Mouse (Mus musculus): ENCODE measurements around the gene Brdt.
"Not testable (repeated sequence)": the region's sequence is repeated elsewhere in the genome, so short reads cannot be mapped to it uniquely, and the experiment has no call there.

The Brdt gene

GRCm38 (mm10) chr5:107320703-107321102 lies 10.3 kb upstream of the Brdt start:
- DNase-seq (ENCODE audit: extremely low read depth, low read depth) = no peak

GRCm38 (mm10) chr5:107340404-107340803 lies 9.4 kb downstream of the Brdt start:
- no peak for DNase-seq (ENCODE audit: extremely low read depth, low read depth)

DNA sequence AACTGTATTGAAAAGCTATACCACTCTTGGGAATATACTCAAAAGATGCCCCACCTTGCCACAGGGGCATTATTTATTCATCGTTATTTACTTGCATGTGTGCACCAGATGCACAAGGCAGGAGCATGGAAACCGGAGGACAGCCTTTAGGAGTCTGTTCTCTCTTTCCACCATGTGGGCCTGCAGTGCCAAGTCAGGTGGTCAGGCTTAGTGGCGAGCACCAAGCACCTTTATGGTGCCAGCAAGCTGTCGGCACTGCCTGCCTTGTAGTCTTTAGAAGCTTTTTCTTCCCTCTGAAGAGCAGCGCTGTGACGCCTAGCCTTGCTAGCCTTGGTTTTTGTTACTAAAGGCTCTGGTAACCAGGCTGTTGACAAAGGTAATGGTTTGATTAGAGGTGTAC lies 11.9 kb downstream of the Brdt start:
- no peak for DNase-seq (ENCODE audit: extremely low read depth, low read depth)

GRCm38 (mm10) chr5:107346214-107346613 lies 15.3 kb downstream of the Brdt start:
- DNase-seq (ENCODE audit: extremely low read depth, low read depth) = no peak

GRCm38 (mm10) chr5:107352566-107352965 lies 21.6 kb downstream of the Brdt start:
- DNase-seq (ENCODE audit: extremely low read depth, low read depth) = no peak

DNA sequence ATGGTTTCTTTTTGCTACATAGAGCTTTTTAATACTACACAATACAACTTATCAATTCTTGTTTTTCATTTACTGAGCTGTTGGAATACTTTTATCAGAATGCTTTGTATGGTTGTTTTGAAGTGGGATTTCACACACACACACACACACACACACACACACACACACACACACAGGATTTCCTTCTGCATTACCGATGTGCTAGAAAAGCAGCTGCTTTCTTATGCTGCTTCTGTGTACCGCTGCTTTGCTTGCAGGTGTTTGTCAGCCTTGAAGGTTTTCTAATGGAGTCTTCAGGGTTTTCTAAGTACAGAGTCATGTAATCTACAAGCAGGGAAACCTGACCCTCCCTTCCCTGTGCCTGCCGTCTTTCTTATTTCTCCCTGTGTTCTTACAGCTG lies 23.0 kb downstream of the Brdt start:
- DNase-seq (ENCODE audit: extremely low read depth, low read depth) = no peak

DNA sequence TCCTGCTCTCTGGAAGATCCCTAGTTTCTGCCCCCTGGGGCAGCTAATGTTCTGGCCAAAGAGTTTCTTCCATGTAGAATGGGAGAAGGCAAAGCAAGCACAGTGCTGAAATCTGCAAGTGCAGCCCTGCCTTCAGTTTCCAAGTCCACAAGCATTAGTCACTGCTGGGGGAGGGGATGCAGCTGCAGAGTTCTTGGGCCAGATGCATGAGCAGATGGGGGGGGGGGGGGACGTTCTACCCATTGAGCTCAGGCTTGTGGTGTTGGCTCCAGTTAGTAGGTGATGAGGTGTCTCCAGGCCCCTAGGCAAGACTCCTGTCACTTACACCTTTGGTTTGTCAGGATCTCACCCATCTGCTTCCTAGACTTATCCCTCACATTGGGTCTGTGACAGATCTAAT lies 24.8 kb downstream of the Brdt start:
- no peak for DNase-seq (ENCODE audit: extremely low read depth, low read depth)

DNA sequence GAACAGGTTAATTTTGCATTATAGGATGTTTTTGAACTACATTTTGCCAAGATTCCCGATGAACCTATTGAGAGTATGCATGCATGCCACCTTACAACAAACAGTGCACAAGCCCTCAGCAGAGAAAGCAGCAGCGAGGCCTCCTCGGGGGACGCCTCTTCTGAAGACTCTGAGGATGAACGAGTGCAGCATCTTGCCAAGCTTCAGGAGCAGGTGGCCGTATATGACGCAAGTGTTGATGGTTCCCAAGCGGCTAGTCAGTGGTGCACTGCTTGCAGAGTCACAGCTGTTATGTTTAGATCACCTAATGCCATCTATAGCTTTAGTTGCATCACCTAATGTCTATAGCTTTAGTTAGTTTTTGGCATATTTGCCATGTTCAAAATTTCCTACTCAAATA lies 26.8 kb downstream of the Brdt start:
- no peak for DNase-seq (ENCODE audit: extremely low read depth, low read depth)

DNA sequence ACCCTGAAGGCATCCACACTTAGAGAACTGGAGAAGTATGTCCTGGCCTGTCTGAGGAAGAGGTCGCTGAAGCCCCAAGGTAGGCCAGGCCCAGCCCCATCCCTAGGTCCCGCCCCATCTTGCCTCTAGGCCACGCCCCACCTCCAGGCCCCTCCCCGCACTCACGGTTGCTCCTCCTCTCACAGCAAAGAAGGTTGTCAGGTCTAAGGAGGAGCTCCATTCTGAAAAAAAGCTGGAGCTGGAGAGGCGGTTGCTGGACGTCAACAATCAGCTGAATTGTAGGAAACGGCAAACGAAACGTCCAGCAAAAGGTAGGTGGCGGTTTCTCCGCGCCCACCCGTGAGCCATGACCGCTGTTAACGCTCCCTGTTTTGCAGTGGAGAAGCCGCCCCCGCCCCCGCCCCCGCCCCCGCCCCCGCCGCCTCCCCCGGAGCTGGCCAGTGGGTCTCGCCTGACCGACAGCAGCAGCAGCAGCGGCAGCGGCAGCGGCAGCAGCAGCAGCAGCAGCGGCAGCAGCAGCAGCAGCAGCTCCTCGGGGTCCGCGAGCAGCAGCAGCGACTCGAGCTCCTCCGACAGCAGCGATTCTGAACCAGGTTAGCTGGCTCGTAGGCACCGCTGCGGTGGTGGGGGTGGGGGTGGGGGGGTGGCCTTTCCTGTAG lies 28.6 kb downstream of the Brdt start:
- peak; percentile 51 for DNase-seq (ENCODE audit: extremely low read depth, low read depth)

DNA sequence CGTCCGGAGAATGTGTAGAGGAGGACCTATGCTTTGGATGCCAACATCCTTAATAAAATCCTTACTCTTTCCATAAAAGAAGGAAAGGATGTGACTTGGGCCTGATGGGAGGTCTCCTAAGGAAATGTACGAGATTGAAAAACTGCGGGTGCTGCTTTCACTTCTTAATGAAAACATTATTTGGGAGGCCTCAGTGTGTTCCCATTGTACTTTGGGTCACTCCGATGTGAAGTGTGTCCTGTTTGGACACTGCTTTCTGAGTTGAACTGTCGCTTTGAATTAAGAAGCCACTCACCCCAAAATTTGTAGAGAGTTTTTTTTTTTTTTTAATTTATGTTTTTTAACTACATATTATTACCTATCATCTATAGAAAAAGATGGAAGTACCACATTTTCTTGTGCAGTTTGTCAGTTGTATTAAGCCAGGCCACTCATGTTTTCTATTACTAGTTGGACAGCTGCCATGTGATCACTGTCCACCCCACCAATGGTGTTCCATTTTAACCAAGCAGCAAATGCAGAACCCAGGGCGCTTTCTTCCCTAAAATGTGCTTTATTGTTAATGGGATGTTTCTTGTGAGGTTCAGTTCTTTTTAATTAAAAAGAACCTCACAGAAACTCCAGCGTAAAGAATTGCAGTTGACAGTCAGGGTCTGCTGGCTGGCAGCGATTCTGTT lies 29.2 kb downstream of the Brdt start:
- no peak for DNase-seq (ENCODE audit: extremely low read depth, low read depth)

DNA sequence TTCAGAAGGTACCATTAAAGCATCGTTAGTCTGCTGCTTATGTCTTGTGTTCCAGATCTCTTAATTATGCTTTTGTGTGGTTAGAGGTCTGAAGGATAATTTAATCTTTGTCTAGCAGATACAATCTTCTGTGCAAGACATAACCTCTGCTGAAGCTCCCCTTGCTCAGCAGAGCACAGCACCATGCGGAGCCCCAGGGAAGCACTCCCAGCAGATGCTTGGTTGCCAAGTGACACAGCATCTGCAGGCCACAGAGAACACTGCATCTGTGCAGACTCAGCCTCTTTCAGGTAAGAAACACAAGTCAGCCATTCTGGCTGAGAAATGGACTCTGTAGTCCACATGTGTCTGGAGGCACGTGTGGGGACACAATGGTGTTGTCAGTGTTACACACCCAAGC lies 39.1 kb downstream of the Brdt start:
- no peak for DNase-seq (ENCODE audit: extremely low read depth, low read depth)

DNA sequence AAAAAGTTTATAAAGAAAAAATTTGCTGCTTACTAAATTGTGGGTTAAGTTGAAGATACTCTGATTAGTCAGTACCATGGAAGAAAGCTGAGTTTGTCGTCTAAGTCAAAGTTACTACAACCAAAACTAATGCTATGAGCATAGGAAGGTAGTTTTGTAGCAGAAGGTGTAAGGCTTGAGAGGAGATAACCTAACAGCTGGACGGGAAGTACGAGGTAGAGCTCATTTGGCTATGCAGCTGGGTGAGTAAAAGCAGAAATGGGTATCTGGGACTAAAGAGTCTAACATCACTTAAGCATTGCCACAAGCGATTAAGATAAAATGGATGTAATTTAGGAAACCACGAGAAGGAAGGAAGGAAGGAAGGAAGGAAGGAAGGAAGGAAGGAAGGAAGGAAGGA lies 40.4 kb downstream of the Brdt start:
- no peak for DNase-seq (ENCODE audit: extremely low read depth, low read depth)

DNA sequence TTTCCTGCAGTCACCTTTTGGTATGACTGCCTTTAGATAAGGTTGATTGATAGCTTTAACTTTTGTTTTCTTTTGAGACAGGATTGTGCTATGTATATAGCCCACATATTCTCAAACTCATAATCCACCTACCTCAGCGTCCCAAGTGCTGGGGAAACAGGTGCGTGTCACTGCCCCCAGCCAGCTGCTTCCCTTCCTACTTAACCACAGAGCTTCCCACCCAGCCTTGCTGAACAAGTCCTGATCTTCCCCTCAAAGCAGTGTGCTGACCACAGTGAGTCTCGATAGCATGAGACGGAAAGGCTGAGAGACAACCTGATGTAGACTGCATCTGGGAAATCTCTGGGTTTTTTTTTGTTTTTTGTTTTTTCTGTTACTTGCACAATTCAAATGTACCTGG lies 42.3 kb downstream of the Brdt start:
- DNase-seq (ENCODE audit: extremely low read depth, low read depth) = no peak

DNA sequence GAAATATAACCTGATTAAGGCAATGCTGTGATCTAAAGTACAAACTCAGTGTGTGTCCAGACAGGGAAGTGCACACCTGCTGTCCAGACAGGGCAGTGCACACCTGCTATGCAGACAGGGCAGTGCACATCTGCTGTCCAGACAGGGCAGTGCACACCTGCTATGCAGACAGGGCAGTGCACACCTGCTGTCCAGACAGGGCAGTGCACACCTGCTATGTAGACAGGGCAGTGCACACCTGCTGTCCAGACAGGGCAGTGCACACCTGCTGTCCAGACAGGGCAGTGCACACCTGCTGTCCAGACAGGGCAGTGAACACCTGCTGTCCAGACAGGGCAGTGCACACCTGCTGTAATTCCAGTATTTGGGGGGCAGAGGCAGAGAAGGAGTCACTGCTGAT lies 55.5 kb downstream of the Brdt start:
- not testable (repeated sequence) for DNase-seq (ENCODE audit: extremely low read depth, low read depth)

DNA sequence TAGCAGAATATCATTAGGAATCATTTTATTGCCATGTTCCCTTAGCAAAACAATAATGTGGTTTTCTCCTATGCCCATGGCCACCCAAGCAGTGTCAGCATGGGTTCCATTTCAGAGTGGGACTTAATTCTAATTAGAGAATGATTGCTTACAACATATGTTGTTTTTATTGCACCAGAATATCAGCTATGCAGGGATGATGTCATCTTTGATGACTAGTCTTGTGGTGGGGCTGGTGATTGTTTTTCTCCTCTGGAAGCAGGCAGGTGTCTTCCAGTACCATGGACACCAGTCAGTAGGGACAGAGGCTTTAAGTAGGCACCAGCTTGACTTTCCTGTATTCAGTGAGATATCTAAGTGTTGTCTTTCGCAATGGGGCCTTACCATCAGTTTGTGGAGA lies 56.8 kb downstream of the Brdt start:
- DNase-seq (ENCODE audit: extremely low read depth, low read depth) = no peak

DNA sequence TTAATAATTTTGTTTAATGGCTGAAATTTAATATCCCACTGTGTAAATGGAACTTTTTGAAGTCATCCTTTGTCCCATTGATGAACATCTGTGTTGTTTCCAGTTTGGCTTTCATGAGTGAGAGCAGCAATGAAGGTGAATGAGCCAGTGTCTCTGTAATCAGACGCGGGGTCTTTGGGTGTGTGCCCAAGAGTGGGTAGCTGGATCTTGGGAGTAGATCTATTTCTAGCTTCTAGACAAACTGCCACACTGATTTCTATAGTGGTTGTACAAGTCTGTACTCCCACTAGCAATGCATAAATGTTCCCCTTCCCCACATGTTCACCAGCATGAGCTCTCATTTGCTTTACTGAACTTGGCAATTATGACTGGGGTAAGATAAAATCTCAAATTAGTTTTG lies 58.4 kb downstream of the Brdt start:
- no peak for DNase-seq (ENCODE audit: extremely low read depth, low read depth)

- no peak for DNase-seq (ENCODE audit: extremely low read depth, low read depth)
Measured at GRCm38 (mm10) chr5:107394437-107394836, 63.5 kb downstream of the Brdt start.

DNA sequence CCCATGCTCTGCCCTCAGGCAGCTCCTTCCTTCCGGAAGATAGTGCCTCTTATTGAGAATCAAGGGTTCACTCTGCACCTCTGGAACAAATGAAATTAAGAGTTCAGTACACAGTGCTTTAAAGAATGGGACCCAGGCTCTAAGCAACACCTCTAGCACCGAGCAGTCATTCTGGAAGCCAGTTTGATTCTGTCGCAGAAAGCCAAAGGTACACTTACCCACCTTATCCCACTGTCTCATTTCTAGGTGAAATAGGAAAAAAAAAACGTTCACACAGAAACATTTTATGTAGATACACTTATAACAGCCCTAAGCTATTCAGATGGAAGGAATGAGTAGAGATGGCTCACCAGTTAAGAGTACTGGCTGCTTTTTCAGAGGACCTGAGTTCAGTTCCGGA lies 71.5 kb downstream of the Brdt start, which contains the start of gene Ephx4:
Gene Ephx4, plus strand, starts transcription at position 301 of the 400 bp plus-strand sequence.
- DNase-seq (ENCODE audit: extremely low read depth, low read depth) = no peak

DNA sequence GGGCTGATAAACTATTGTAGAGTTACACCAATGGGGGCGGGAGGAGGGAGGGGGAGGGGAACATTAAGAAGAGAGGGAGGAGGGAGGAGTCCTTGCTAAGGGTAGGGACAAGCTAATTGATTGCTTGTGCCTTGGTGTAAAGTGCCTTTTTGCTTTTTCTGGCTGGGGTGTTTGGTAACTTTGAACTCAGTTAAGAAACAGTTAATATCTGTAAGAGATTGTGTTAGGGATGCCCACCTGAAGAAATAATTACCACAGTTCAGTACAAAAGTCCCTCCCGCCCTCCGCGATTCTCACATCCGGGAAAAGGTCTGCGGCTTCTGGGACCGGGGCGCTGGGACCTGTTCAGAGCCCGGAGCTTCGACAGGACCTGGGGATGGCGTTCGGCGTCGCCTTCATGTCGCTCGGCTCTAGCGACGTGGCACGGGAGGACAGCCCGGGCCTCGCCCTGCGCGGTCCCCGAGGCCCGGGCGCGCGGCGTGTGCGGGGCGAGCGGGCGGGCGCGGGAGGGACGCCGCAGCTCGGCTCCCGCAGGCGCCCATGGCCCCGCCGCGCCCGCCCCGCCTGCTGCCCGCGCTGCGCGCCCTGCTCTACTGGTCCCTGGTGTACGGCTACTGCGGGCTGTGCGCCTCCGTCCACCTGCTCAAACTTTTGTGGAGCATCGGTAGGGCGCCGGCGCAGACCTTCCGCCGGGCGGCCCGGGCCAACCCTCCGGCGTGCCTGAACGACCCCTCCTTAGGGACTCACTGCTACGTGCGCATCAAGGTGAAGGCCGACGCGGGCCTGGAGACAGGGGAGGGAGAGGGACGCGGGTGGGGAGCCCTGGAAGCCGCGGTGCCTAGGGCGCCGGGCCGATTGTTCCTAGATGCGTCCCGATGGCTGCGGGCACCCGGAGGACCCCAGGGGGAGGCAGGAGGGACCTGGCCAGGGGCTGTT lies 72.3 kb downstream of the Brdt start:
- no peak for DNase-seq (ENCODE audit: extremely low read depth, low read depth)

DNA sequence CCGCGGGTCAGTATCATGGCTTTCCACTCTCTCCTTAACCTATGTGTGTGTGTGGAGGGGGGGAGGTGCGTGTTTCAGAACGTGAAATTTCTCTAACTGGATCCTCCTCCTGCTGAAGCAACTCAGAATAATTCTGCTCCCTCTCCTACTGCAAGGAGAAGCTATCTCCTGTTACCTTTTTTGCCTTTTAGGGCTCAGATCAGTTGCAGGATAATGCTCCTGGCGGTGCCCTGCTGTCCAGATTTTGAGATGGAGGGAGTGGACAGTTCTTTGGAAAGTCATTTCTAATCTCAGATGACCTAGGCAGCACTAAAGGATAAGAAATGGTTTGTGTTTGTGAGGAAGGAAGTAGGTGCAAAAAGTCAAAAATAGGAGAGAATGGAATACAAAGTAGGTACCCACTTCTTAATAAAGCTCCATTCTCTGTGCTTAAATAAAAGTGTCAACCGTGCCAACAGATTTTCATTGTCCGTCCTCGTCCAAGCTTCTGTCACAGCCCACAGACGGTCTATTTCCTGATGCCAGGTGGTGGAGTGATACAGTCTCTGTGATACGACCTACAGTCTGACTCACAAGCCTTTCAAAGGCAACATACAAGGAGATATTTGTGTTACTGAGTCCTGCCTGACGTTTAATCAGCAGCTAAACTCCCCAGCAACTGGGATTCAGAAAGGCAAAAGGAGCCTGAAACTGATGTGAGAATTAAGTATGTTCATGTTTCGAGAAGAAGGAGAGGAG lies 73.2 kb downstream of the Brdt start:
- DNase-seq (ENCODE audit: extremely low read depth, low read depth) = no peak

DNA sequence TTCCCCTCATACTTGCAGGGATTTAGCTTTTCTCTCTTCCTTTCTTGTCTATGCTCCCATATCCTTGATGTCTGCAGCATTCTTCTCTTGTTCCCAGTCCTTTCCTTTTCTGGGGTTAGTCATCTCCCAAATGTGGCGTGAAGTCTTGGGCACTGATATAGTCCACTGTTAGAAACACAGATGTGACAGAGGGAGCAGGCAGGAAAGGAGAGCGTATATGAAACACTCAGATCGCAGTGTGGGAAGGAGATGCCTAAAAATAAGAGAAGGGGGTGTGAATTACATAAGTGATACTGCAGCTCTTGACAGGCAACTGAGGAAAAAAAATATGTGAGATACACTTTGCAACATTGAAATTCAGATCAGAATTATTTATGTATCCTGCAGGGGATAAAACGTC lies 74.4 kb downstream of the Brdt start:
- no peak for DNase-seq (ENCODE audit: extremely low read depth, low read depth)

- no peak for DNase-seq (ENCODE audit: extremely low read depth, low read depth)
Measured at GRCm38 (mm10) chr5:107410305-107410704, 79.3 kb downstream of the Brdt start.
